Mouse (Mus musculus): ENCODE measurements around the gene Abca2. TPM values are rescaled to one million over a fixed set of nuclear protein-coding genes. Genes with fewer than 3 reads are reported as not detected.

The Abca2 gene
- polyA plus RNA-seq, 1 experiment from 2014 or later = 5.4 TPM

DNA sequence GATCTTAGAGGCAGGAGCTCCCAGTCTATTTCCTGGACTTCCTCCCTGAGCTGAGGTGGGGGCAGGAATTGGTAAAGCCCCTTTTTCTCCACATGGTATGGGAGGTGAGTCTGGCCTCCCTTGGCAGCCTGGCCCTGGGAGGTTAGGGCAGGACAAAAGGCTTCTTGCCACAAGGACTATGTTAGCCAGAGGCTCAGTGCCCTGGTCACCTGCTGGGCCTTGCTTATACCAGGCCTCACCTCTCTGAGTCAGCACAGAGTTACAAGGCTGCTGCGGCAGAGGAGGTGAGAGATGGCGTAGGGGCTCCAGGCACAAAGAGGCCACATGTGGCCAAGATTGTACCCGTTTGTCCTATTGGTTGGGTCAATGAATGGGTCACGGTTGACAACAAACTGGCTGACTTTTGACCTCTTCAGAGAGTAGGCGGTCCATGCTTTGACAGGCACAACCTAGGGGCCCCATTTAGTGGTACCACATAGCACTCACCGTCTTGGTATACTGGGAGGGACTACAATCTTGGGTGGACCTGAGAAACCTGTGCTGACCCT, 2.9 kb downstream of the Abca2 start:
- no peaks in the 10 kb centered on the region for H3K9me3 ChIP-seq (ENCODE audit: control insufficient read depth, low read length)
- ATAC-seq (ENCODE audit: low read depth) = no peak
- H3K4me2 ChIP-seq (ENCODE audit: low read depth, low read length) = no peak overlapping the region
- no peak overlapping the region for H3K9ac ChIP-seq (ENCODE audit: low read length)
- peaks cover 10% of the 10 kb centered on the region for H3K4me1 ChIP-seq (replicated peaks; ENCODE audit: control insufficient read depth, insufficient read depth, low read length)
- H3K27ac ChIP-seq (ENCODE audit: low read length) = no peak overlapping the region
- WGBS = 75% methylated on average over 6 of the region's 6 CpGs
- no peak overlapping the region for H3K4me3 ChIP-seq (ENCODE audit: low read length)
- H3K36me3 ChIP-seq (ENCODE audit: control insufficient read depth, insufficient read depth, low read length) = no peaks in the 10 kb centered on the region
- peaks cover 13% of the 10 kb centered on the region for H3K27me3 ChIP-seq (ENCODE audit: control insufficient read depth, insufficient read depth, low read depth, low read length)

- ATAC-seq (ENCODE audit: low read depth) = no peak
- H3K36me3 ChIP-seq (ENCODE audit: control insufficient read depth, insufficient read depth, low read length) = no peaks in the 10 kb centered on the region
- no peak overlapping the region for H3K4me2 ChIP-seq (ENCODE audit: low read depth, low read length)
- no peak overlapping the region for H3K9ac ChIP-seq (ENCODE audit: low read length)
- H3K27me3 ChIP-seq (ENCODE audit: control insufficient read depth, insufficient read depth, low read depth, low read length) = peaks cover 11% of the 10 kb centered on the region
- H3K9me3 ChIP-seq (ENCODE audit: control insufficient read depth, low read length) = no peaks in the 10 kb centered on the region
- H3K4me3 ChIP-seq (ENCODE audit: low read length) = no peak overlapping the region
- WGBS = 63% methylated on average over 11 of the region's 11 CpGs
- H3K4me1 ChIP-seq (replicated peaks; ENCODE audit: control insufficient read depth, insufficient read depth, low read length) = peaks cover 10% of the 10 kb centered on the region
- H3K27ac ChIP-seq (ENCODE audit: low read length) = no peak overlapping the region
Observed at GRCm38 (mm10) chr2:25432326-25433098, 4.0 kb downstream of the Abca2 start.

DNA sequence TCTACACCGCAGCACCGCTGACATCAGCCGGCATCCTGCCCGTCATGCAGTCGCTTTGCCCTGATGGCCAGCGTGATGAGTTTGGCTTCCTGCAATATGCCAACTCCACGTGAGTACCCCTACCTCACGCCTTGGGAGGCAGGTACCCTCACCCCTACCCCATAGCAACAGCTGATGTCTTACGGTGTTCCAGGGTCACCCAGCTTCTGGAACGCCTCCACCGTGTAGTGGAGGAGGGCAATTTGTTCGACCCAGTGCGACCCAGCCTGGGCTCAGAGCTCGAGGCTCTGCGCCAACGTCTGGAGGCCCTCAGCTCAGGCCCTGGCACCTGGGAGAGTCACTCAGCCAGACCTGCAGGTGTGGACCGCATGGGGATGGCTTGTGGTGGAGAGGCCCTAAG, 4.6 kb downstream of the Abca2 start:
- Histone ChIP-seq H3K4me1 (replicated peaks; ENCODE audit: control insufficient read depth, insufficient read depth, low read length) (peaks cover 10% of the 10 kb centered on the region), H3K27me3 (ENCODE audit: control insufficient read depth, insufficient read depth, low read depth, low read length) (peaks cover 11% of the 10 kb centered on the region), H3K4me3 (ENCODE audit: low read length) (no peak overlapping the region), H3K27ac (ENCODE audit: low read length) (no peak overlapping the region), H3K9me3 (ENCODE audit: control insufficient read depth, low read length) (no peaks in the 10 kb centered on the region), H3K4me2 (ENCODE audit: low read depth, low read length) (no peak overlapping the region), H3K36me3 (ENCODE audit: control insufficient read depth, insufficient read depth, low read length) (no peaks in the 10 kb centered on the region), H3K9ac (ENCODE audit: low read length) (no peak overlapping the region)
- no peak for ATAC-seq (ENCODE audit: low read depth)
- WGBS = 75% methylated on average over 17 of the region's 17 CpGs

- no peak overlapping the region for H3K4me2 ChIP-seq (ENCODE audit: low read depth, low read length)
- 77% methylated on average over 8 of the region's 8 CpGs for WGBS
- no peaks in the 10 kb centered on the region for H3K9me3 ChIP-seq (ENCODE audit: control insufficient read depth, low read length)
- no peak overlapping the region for H3K27ac ChIP-seq (ENCODE audit: low read length)
- H3K9ac ChIP-seq (ENCODE audit: low read length) = no peak overlapping the region
- ATAC-seq (ENCODE audit: low read depth) = no peak
- peaks cover 5% of the 10 kb centered on the region; the same call in 1 of the 2 replicates for H3K4me1 ChIP-seq (replicated peaks; ENCODE audit: control insufficient read depth, insufficient read depth, low read length)
- no peaks in the 10 kb centered on the region for H3K36me3 ChIP-seq (ENCODE audit: control insufficient read depth, insufficient read depth, low read length)
- no peak overlapping the region for H3K4me3 ChIP-seq (ENCODE audit: low read length)
- H3K27me3 ChIP-seq (ENCODE audit: control insufficient read depth, insufficient read depth, low read depth, low read length) = peaks cover 7% of the 10 kb centered on the region
Observed at GRCm38 (mm10) chr2:25434292-25434691, 5.8 kb downstream of the Abca2 start.

DNA sequence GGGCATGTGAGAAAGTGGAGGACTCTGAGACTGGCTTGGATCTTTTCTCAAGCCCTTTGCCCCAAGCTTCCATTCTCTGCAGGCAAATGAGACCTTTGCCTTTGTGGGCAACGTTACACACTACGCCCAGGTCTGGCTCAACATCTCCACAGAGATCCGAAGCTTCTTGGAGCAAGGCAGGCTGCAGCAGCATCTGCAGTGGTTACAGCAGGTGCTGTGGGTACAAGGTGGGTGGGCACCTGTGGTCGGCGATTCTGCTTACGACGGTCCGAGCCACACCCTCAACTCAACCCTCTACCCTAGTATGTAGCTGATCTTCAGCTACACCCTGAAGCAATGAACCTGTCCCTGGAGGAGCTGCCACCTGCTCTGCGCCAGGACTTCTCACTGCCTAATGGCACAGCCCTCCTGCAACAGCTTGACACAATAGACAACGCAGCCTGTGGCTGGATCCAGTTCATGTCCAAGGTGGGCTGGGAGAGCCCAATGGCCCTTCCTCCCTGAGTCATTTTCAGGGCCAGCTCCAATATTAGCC, 7.8 kb downstream of the Abca2 start:
- H3K4me2 ChIP-seq (ENCODE audit: low read depth, low read length) = no peak overlapping the region
- no peak overlapping the region for H3K9ac ChIP-seq (ENCODE audit: low read length)
- WGBS = 95% methylated on average over 10 of the region's 10 CpGs
- H3K27ac ChIP-seq (ENCODE audit: low read length) = no peak overlapping the region
- H3K4me3 ChIP-seq (ENCODE audit: low read length) = no peak overlapping the region
- no peaks in the 10 kb centered on the region for H3K36me3 ChIP-seq (ENCODE audit: control insufficient read depth, insufficient read depth, low read length)
- no peak for ATAC-seq (ENCODE audit: low read depth)
- H3K4me1 ChIP-seq (replicated peaks; ENCODE audit: control insufficient read depth, insufficient read depth, low read length) = no peaks in the 10 kb centered on the region
- H3K9me3 ChIP-seq (ENCODE audit: control insufficient read depth, low read length) = no peaks in the 10 kb centered on the region
- H3K27me3 ChIP-seq (ENCODE audit: control insufficient read depth, insufficient read depth, low read depth, low read length) = no peaks in the 10 kb centered on the region

DNA sequence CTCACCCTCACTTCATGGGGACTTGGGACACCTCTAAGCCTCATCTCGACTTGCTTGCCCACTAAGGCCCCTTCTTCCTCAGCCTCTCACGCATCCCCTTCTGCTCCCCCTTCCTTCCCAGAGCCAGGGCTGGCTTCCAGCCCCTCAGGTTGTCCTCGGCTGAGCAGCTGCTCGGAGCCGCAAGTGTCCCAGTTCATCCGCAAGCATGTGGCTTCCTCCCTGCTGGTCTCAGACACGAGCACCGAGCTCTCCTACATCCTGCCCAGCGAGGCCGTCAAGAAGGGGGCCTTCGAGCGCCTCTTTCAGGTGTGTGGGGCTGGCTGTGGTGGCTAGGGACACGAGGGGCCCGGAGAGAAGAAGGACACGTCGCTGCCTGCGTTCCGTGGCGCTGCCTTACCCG, 12.6 kb downstream of the Abca2 start:
- Histone ChIP-seq H3K9ac (ENCODE audit: low read length) (no peak overlapping the region), H3K27ac (ENCODE audit: low read length) (no peak overlapping the region), H3K9me3 (ENCODE audit: control insufficient read depth, low read length) (no peaks in the 10 kb centered on the region), H3K4me3 (ENCODE audit: low read length) (no peak overlapping the region), H3K4me2 (ENCODE audit: low read depth, low read length) (no peak overlapping the region), H3K27me3 (ENCODE audit: control insufficient read depth, insufficient read depth, low read depth, low read length) (no peaks in the 10 kb centered on the region), H3K4me1 (replicated peaks; ENCODE audit: control insufficient read depth, insufficient read depth, low read length) (no peaks in the 10 kb centered on the region), H3K36me3 (ENCODE audit: control insufficient read depth, insufficient read depth, low read length) (no peaks in the 10 kb centered on the region)
- WGBS = 78% methylated on average over 20 of the region's 20 CpGs
- no peak for ATAC-seq (ENCODE audit: low read depth)

DNA sequence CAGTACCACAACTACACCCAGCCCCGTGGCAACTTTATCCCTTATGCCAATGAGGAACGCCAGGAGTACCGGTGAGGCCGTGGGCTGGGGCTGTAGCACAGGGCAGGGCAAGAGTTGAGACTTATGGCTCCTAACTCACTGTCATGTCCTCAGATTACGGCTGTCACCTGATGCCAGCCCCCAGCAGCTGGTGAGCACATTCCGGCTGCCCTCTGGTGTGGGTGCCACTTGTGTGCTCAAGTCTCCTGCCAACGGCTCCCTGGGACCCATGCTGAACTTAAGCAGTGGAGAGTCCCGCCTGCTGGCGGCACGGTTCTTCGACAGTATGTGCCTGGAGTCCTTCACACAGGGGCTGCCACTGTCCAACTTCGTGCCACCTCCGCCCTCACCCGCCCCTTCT, 14.2 kb downstream of the Abca2 start:
- no peak for ATAC-seq (ENCODE audit: low read depth)
- H3K36me3 ChIP-seq (ENCODE audit: control insufficient read depth, insufficient read depth, low read length) = no peaks in the 10 kb centered on the region
- WGBS = 87% methylated on average over 14 of the region's 14 CpGs
- H3K27ac ChIP-seq (ENCODE audit: low read length) = no peak overlapping the region
- no peak overlapping the region for H3K9ac ChIP-seq (ENCODE audit: low read length)
- H3K4me3 ChIP-seq (ENCODE audit: low read length) = no peak overlapping the region
- no peaks in the 10 kb centered on the region for H3K27me3 ChIP-seq (ENCODE audit: control insufficient read depth, insufficient read depth, low read depth, low read length)
- no peak overlapping the region for H3K4me2 ChIP-seq (ENCODE audit: low read depth, low read length)
- H3K9me3 ChIP-seq (ENCODE audit: control insufficient read depth, low read length) = no peaks in the 10 kb centered on the region
- no peaks in the 10 kb centered on the region for H3K4me1 ChIP-seq (replicated peaks; ENCODE audit: control insufficient read depth, insufficient read depth, low read length)

- no peak overlapping the region for H3K4me2 ChIP-seq (ENCODE audit: low read depth, low read length)
- H3K4me1 ChIP-seq (replicated peaks; ENCODE audit: control insufficient read depth, insufficient read depth, low read length) = peaks cover 5% of the 10 kb centered on the region; the same call in 1 of the 2 replicates
- no peaks in the 10 kb centered on the region for H3K27me3 ChIP-seq (ENCODE audit: control insufficient read depth, insufficient read depth, low read depth, low read length)
- no peak overlapping the region for H3K4me3 ChIP-seq (ENCODE audit: low read length)
- H3K27ac ChIP-seq (ENCODE audit: low read length) = no peak overlapping the region
- H3K36me3 ChIP-seq (ENCODE audit: control insufficient read depth, insufficient read depth, low read length) = no peaks in the 10 kb centered on the region
- WGBS = 75% methylated on average over 8 of the region's 8 CpGs
- no peaks in the 10 kb centered on the region for H3K9me3 ChIP-seq (ENCODE audit: control insufficient read depth, low read length)
- no peak; the same call in 1 of the 2 replicates for ATAC-seq (ENCODE audit: low read depth)
- H3K9ac ChIP-seq (ENCODE audit: low read length) = no peak overlapping the region
Observed at GRCm38 (mm10) chr2:25450853-25451647, 22.5 kb downstream of the Abca2 start.

DNA sequence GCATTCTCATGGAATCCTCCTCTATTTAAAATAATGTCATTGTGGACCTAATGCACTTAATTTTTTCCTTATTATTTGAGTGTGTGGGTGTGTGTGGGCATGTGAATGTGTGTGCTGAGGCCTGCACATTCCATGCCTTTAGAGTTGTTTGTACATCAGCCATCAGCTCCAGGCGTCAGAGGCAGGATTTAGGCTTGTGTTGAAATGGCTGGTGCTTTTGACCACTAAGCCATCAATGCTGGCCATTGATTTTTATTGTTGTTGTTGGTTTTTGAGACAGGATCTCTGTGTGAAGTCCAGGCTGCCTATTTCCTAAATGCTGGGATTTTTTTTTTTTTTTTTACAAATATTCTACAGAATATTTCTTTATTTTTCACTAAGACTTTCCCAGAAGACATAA, 24.4 kb downstream of the Abca2 start:
- Histone ChIP-seq H3K4me3 (ENCODE audit: low read length) (no peak overlapping the region), H3K9ac (ENCODE audit: low read length) (no peak overlapping the region), H3K4me1 (replicated peaks; ENCODE audit: control insufficient read depth, insufficient read depth, low read length) (peaks cover 7% of the 10 kb centered on the region; the same call in 1 of the 2 replicates), H3K4me2 (ENCODE audit: low read depth, low read length) (no peak overlapping the region), H3K36me3 (ENCODE audit: control insufficient read depth, insufficient read depth, low read length) (no peaks in the 10 kb centered on the region), H3K27ac (ENCODE audit: low read length) (no peak overlapping the region), H3K9me3 (ENCODE audit: control insufficient read depth, low read length) (no peaks in the 10 kb centered on the region), H3K27me3 (ENCODE audit: control insufficient read depth, insufficient read depth, low read depth, low read length) (no peaks in the 10 kb centered on the region)
- 25% methylated on average over 1 of the region's 1 CpGs for WGBS
- no peak for ATAC-seq (ENCODE audit: low read depth)
